Mouse (Mus musculus): ENCODE measurements around the gene 1190005I06Rik.
A peak's percentile ranks its signal among the peaks of the same experiment; 100 is the strongest.

1190005I06Rik gene

GRCm38 (mm10) chr8:120667561-120668373 is 20.3 kb upstream of the 1190005I06Rik start, which contains the start of the genes Gm27021 and Cox4i1:
Gene Gm27021, minus strand, starts transcription at chr8:120668079.
Gene Cox4i1, plus strand, starts transcription at chr8:120668222.
- DNase-seq (ENCODE audit: low read depth) = peak; percentile 85

GRCm38 (mm10) chr8:120666807-120667470 is 19.5 kb upstream of the 1190005I06Rik start:
- peak; percentile 16 for DNase-seq (ENCODE audit: low read depth)

- peak; percentile 52 for DNase-seq (ENCODE audit: low read depth)
Observed at GRCm38 (mm10) chr8:120665726-120666455, 18.5 kb upstream of the 1190005I06Rik start.

- no peak for DNase-seq (ENCODE audit: low read depth)
Observed at GRCm38 (mm10) chr8:120664566-120664965, 17.1 kb upstream of the 1190005I06Rik start.

GRCm38 (mm10) chr8:120657415-120657814 is 10.0 kb upstream of the 1190005I06Rik start:
- DNase-seq (ENCODE audit: low read depth) = no peak

GRCm38 (mm10) chr8:120656322-120657052 is 9.1 kb upstream of the 1190005I06Rik start:
- no peak for DNase-seq (ENCODE audit: low read depth)

GRCm38 (mm10) chr8:120644663-120645062 is 2.8 kb downstream of the 1190005I06Rik start:
- no peak for DNase-seq (ENCODE audit: low read depth)

GRCm38 (mm10) chr8:120642031-120642662 is 5.3 kb downstream of the 1190005I06Rik start:
- DNase-seq (ENCODE audit: low read depth) = no peak

GRCm38 (mm10) chr8:120641245-120641644 is 6.2 kb downstream of the 1190005I06Rik start:
- DNase-seq (ENCODE audit: low read depth) = no peak

- DNase-seq (ENCODE audit: low read depth) = peak; percentile 22
Observed at GRCm38 (mm10) chr8:120634329-120634839, 13.0 kb downstream of the 1190005I06Rik start.

GRCm38 (mm10) chr8:120633665-120634271 is 13.7 kb downstream of the 1190005I06Rik start:
- no peak for DNase-seq (ENCODE audit: low read depth)

- no peak for DNase-seq (ENCODE audit: low read depth)
Observed at GRCm38 (mm10) chr8:120632969-120633664, 14.3 kb downstream of the 1190005I06Rik start.

- no peak for DNase-seq (ENCODE audit: low read depth)
Observed at GRCm38 (mm10) chr8:120631441-120632375, 15.7 kb downstream of the 1190005I06Rik start.

- no peak for DNase-seq (ENCODE audit: low read depth)
Observed at GRCm38 (mm10) chr8:120630848-120631247, 16.6 kb downstream of the 1190005I06Rik start.

GRCm38 (mm10) chr8:120630031-120630430 is 17.4 kb downstream of the 1190005I06Rik start:
- DNase-seq (ENCODE audit: low read depth) = no peak

- DNase-seq (ENCODE audit: low read depth) = no peak
Observed at GRCm38 (mm10) chr8:120627298-120627697, 20.1 kb downstream of the 1190005I06Rik start.

- DNase-seq (ENCODE audit: low read depth) = no peak
Observed at GRCm38 (mm10) chr8:120626461-120626860, 21.0 kb downstream of the 1190005I06Rik start.

GRCm38 (mm10) chr8:120623608-120624007 is 23.8 kb downstream of the 1190005I06Rik start:
- no peak for DNase-seq (ENCODE audit: low read depth)

GRCm38 (mm10) chr8:120622161-120622560 is 25.3 kb downstream of the 1190005I06Rik start:
- DNase-seq (ENCODE audit: low read depth) = no peak
